Mouse (Mus musculus) heart, adult 2 months (tissue): ENCODE data around the gene Mta2.

ENCODE experiments used
- CTCF ChIP-seq: fragments of 200-600 bp; IDR thresholded peaks from 2 replicates; pipeline ENCODE4 v1.8.1; 2022; ENCODE audit warnings: antibody characterized with exemption, mild to moderate bottlenecking, moderate library complexity
- EP300 ChIP-seq: fragments of 200-500 bp; IDR thresholded peaks from 2 replicates; pipeline ENCODE4 v1.6.1; 2011; ENCODE audit warnings: low read depth, low read length, control low read depth; ENCODE audit not compliant: insufficient read depth

DNA sequence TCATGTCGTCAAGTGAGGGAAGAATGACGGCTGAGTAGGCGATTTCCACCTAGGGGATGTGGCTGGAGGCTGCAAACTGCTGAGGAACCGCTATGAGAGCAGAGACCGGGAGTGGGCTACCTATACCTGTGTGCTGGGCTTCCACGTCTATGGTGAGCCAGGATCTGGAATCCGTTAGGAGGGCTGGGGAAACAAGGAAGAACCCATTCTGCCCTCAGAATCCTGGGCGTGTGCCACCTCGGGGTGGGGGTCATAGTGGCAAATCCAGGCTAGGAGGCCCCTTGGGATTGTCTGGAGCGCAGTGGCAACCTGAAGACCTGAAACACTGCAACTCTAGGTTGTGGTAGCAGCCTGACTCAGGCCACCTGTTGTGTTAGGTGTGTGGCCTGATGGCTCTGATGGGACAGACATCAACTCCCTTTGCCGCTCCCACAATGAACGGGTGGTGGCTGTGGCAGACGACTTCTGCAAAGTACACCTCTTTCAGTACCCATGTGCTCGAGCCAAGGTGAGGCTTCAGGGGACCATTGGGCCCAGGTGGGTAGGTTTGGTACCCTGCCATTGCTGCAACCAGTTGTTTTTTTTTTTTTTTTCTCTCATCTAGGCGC, 1.0 kb upstream of the Mta2 start:
- TF ChIP-seq CTCF (no peak), EP300 (no peak)
